Mouse (Mus musculus): ENCODE data around the gene Larp1b. TPM values are rescaled to one million over a fixed set of nuclear protein-coding genes. Genes with fewer than 3 reads are reported as not detected.
A peak's percentile ranks its signal among the peaks of the same experiment; 100 is the strongest.

Gene Larp1b
- polyA plus RNA-seq, 1 experiment from 2014 or later: 4.1 TPM

- H3K4me2 ChIP-seq (ENCODE audit: low read length): no peak overlapping the region
- H3K9me3 ChIP-seq (replicated peaks; ENCODE audit: control insufficient read depth, low read length, poor library complexity, severe bottlenecking): no peaks in the 10 kb centered on the region
- H3K36me3 ChIP-seq (ENCODE audit: control insufficient read depth, insufficient read depth, low read length): peaks cover 15% of the 10 kb centered on the region
- no peaks in the 10 kb centered on the region for H3K4me1 ChIP-seq (ENCODE audit: control insufficient read depth, insufficient read depth, low read length)
- WGBS: 95% methylated on average over 2 of the region's 2 CpGs
- no peak overlapping the region for H3K4me3 ChIP-seq (ENCODE audit: low read depth, low read length)
- ATAC-seq: no peak
- no peak overlapping the region for H3K9ac ChIP-seq (ENCODE audit: low read depth, low read length)
- no peak overlapping the region for H3K27ac ChIP-seq (ENCODE audit: low read length)
- H3K27me3 ChIP-seq (ENCODE audit: control insufficient read depth, insufficient read depth, low read depth, low read length): no peaks in the 10 kb centered on the region
Observed at GRCm38 (mm10) chr3:41065320-41065719, 115.7 kb downstream of the Larp1b start.

GRCm38 (mm10) chr3:41070519-41070918 lies 120.9 kb downstream of the Larp1b start:
- peaks cover 12% of the 10 kb centered on the region for H3K36me3 ChIP-seq (ENCODE audit: control insufficient read depth, insufficient read depth, low read length)
- H3K9me3 ChIP-seq (replicated peaks; ENCODE audit: control insufficient read depth, low read length, poor library complexity, severe bottlenecking): no peaks in the 10 kb centered on the region
- H3K4me2 ChIP-seq (ENCODE audit: low read length): no peak overlapping the region
- no peaks in the 10 kb centered on the region for H3K27me3 ChIP-seq (ENCODE audit: control insufficient read depth, insufficient read depth, low read depth, low read length)
- 75% methylated on average over 2 of the region's 2 CpGs for WGBS
- H3K4me1 ChIP-seq (ENCODE audit: control insufficient read depth, insufficient read depth, low read length): no peaks in the 10 kb centered on the region
- peak; percentile 70; the same call in 1 of the 2 replicates for ATAC-seq
- no peak overlapping the region for H3K9ac ChIP-seq (ENCODE audit: low read depth, low read length)
- no peak overlapping the region for H3K4me3 ChIP-seq (ENCODE audit: low read depth, low read length)
- H3K27ac ChIP-seq (ENCODE audit: low read length): no peak overlapping the region

GRCm38 (mm10) chr3:41075376-41075775 lies 125.7 kb downstream of the Larp1b start:
- Histone ChIP-seq H3K9ac (ENCODE audit: low read depth, low read length) (no peak overlapping the region), H3K27me3 (ENCODE audit: control insufficient read depth, insufficient read depth, low read depth, low read length) (no peaks in the 10 kb centered on the region)
- WGBS: 85% methylated on average over 8 of the region's 8 CpGs

GRCm38 (mm10) chr3:41078673-41079072 lies 129.0 kb downstream of the Larp1b start:
- Histone ChIP-seq H3K27me3 (ENCODE audit: control insufficient read depth, insufficient read depth, low read depth, low read length) (no peaks in the 10 kb centered on the region), H3K4me1 (ENCODE audit: control insufficient read depth, insufficient read depth, low read length) (peaks cover 14% of the 10 kb centered on the region), H3K4me3 (ENCODE audit: low read depth, low read length) (no peak overlapping the region), H3K9me3 (replicated peaks; ENCODE audit: control insufficient read depth, low read length, poor library complexity, severe bottlenecking) (no peaks in the 10 kb centered on the region), H3K9ac (ENCODE audit: low read depth, low read length) (no peak overlapping the region), H3K27ac (ENCODE audit: low read length) (no peak overlapping the region), H3K4me2 (ENCODE audit: low read length) (no peak overlapping the region), H3K36me3 (ENCODE audit: control insufficient read depth, insufficient read depth, low read length) (no peaks in the 10 kb centered on the region)
- no peak for ATAC-seq
- WGBS: 100% methylated on average over 2 of the region's 2 CpGs

More at GRCm38 (mm10) chr3:41075376-41075775, 125.7 kb downstream of the Larp1b start:
- no peak overlapping the region for H3K4me3 ChIP-seq (ENCODE audit: low read depth, low read length)
- no peak overlapping the region for H3K27ac ChIP-seq (ENCODE audit: low read length)
- peaks cover 2% of the 10 kb centered on the region; the same call in 1 of the 2 replicates for H3K4me1 ChIP-seq (ENCODE audit: control insufficient read depth, insufficient read depth, low read length)
- no peaks in the 10 kb centered on the region for H3K9me3 ChIP-seq (replicated peaks; ENCODE audit: control insufficient read depth, low read length, poor library complexity, severe bottlenecking)
- ATAC-seq: no peak
- no peaks in the 10 kb centered on the region for H3K36me3 ChIP-seq (ENCODE audit: control insufficient read depth, insufficient read depth, low read length)
- H3K4me2 ChIP-seq (ENCODE audit: low read length): no peak overlapping the region

GRCm38 (mm10) chr3:41080724-41081123 lies 131.1 kb downstream of the Larp1b start:
- Histone ChIP-seq H3K9ac (ENCODE audit: low read depth, low read length) (no peak overlapping the region), H3K27me3 (ENCODE audit: control insufficient read depth, insufficient read depth, low read depth, low read length) (no peaks in the 10 kb centered on the region), H3K4me2 (ENCODE audit: low read length) (peak overlapping the region; percentile 77), H3K27ac (ENCODE audit: low read length) (no peak overlapping the region), H3K9me3 (replicated peaks; ENCODE audit: control insufficient read depth, low read length, poor library complexity, severe bottlenecking) (no peaks in the 10 kb centered on the region), H3K4me1 (ENCODE audit: control insufficient read depth, insufficient read depth, low read length) (peaks cover 23% of the 10 kb centered on the region), H3K4me3 (ENCODE audit: low read depth, low read length) (no peak overlapping the region), H3K36me3 (ENCODE audit: control insufficient read depth, insufficient read depth, low read length) (no peaks in the 10 kb centered on the region)
- 38% methylated on average over 3 of the region's 3 CpGs for WGBS
- ATAC-seq: no peak

GRCm38 (mm10) chr3:41081474-41082301 lies 132.1 kb downstream of the Larp1b start:
- Histone ChIP-seq H3K4me3 (ENCODE audit: low read depth, low read length) (peak overlapping the region; percentile 92), H3K4me1 (ENCODE audit: control insufficient read depth, insufficient read depth, low read length) (peaks cover 23% of the 10 kb centered on the region), H3K9ac (ENCODE audit: low read depth, low read length) (peak overlapping the region; percentile 89), H3K36me3 (ENCODE audit: control insufficient read depth, insufficient read depth, low read length) (no peaks in the 10 kb centered on the region), H3K9me3 (replicated peaks; ENCODE audit: control insufficient read depth, low read length, poor library complexity, severe bottlenecking) (no peaks in the 10 kb centered on the region), H3K27me3 (ENCODE audit: control insufficient read depth, insufficient read depth, low read depth, low read length) (no peaks in the 10 kb centered on the region), H3K4me2 (ENCODE audit: low read length) (peak overlapping the region; percentile 77), H3K27ac (ENCODE audit: low read length) (0 out of 2 replicates have a peak overlapping the region, but pooled peaks have one; percentile 91)
- ATAC-seq: no peak
- 3% methylated on average over 23 of the region's 23 CpGs for WGBS

- Histone ChIP-seq H3K4me2 (ENCODE audit: low read length) (peak overlapping the region; percentile 77), H3K27me3 (ENCODE audit: control insufficient read depth, insufficient read depth, low read depth, low read length) (no peaks in the 10 kb centered on the region), H3K4me3 (ENCODE audit: low read depth, low read length) (peak overlapping the region; percentile 92), H3K27ac (ENCODE audit: low read length) (peak overlapping the region; percentile 91), H3K9me3 (replicated peaks; ENCODE audit: control insufficient read depth, low read length, poor library complexity, severe bottlenecking) (no peaks in the 10 kb centered on the region), H3K4me1 (ENCODE audit: control insufficient read depth, insufficient read depth, low read length) (peaks cover 23% of the 10 kb centered on the region), H3K36me3 (ENCODE audit: control insufficient read depth, insufficient read depth, low read length) (no peaks in the 10 kb centered on the region), H3K9ac (ENCODE audit: low read depth, low read length) (peak overlapping the region; percentile 89)
- ATAC-seq: peak; percentile 71
- WGBS: under 1% methylated on average over 34 of the region's 43 CpGs
Observed at GRCm38 (mm10) chr3:41082520-41082884, 132.9 kb downstream of the Larp1b start.

- no peaks in the 10 kb centered on the region for H3K9me3 ChIP-seq (replicated peaks; ENCODE audit: control insufficient read depth, low read length, poor library complexity, severe bottlenecking)
- ATAC-seq: peak; percentile 99
- H3K27me3 ChIP-seq (ENCODE audit: control insufficient read depth, insufficient read depth, low read depth, low read length): no peaks in the 10 kb centered on the region
- H3K9ac ChIP-seq (ENCODE audit: low read depth, low read length): peak within 1 kb of the TSS; percentile 90
- peaks cover 23% of the 10 kb centered on the region for H3K4me1 ChIP-seq (ENCODE audit: control insufficient read depth, insufficient read depth, low read length)
- no peaks in the 10 kb centered on the region for H3K36me3 ChIP-seq (ENCODE audit: control insufficient read depth, insufficient read depth, low read length)
- H3K4me3 ChIP-seq (ENCODE audit: low read depth, low read length): peak within 1 kb of the TSS; percentile 92
- WGBS: under 1% methylated on average over 81 of the region's 95 CpGs
- peak within 1 kb of the TSS; percentile 78 for H3K4me2 ChIP-seq (ENCODE audit: low read length)
- peak within 1 kb of the TSS; percentile 95 for H3K27ac ChIP-seq (ENCODE audit: low read length)
Observed at GRCm38 (mm10) chr3:41082885-41083789, 133.5 kb downstream of the Larp1b start, which contains the start of gene Pgrmc2. TSS of gene Pgrmc2 (minus strand) at chr3:41083046.
